Mouse (Mus musculus) kidney, postnatal 14 days (tissue): ENCODE results near the gene Btbd3.

Source experiments
- DNase-seq: peaks from one replicate; pipeline ENCODE4 v3.0.0; 2022; ENCODE audit warnings: mixed read lengths

Btbd3 gene

DNA sequence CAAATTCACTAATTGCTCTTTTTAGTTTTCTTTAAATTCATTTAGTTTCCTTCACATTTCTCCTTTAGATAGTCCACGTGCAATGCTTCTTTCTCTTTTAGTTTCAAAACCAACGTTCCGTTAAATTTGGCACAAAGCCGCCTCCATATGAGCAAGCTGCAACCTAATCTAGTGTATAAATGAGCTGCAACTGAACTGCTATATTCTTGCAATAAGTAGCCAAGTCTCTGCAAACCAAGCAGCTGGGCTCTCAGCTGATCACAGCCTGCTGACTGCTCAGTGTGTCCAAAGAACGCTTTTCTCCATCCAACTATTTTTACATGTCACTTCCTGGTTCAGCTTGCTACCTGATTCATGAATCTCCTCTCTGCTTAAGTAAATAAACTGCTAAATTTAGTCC, 295.2 kb downstream of the Btbd3 start:
- peak; percentile 3 for DNase-seq

DNA sequence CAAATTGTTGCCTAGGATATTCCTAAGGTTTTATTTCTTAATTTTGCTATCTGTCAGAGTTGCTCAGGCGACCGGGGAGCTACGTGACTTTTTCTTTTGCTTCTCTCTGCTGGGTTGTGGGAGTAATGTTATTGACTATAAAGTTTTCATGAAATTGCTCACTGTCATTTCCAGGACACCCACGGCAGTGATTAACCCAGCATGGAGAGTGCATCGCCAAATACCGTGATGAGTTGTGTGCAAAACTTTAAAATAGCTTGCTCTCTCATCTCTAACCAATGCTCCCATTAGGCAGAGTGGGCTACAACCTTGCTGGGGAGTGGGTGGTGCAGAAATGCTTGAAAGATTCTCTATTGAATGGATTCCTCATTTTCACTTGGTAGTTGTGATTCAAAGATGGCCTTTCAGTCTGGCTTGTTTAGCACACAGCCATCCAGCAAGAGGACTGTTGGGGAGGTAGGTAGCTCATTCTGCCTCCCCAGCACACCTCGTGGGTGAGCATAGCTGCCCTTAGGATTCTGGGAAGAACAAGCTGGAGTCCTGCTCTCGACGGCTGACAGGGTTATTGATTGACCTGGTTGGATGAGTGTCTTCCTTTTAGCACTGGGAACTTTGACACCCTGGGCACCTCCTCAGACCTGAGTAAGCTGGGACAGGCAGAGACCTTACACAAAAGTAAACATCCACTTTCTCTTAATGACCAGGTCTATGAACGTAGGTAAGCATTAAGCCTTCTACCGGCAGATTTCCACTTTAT, 298.9 kb downstream of the Btbd3 start:
- peak; percentile 11 for DNase-seq

DNA sequence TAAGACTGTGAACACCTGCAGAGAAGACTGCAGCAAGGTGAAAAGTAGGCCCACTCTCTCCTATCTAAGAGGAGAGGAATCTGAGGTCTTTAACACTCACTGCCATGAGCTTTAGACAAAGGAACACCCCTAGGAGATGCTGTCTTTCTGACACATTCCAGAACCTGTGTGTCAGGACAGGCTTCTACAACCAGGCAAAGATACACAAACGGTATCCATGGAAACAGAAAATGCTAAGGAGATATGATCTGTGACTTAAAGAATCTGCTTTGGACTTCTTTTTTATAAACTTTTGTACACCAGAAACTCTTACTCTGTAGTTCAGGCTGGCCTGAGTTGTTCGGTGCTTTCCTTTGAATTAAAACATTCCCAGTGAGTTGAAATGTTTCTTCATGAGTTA, 329.6 kb downstream of the Btbd3 start:
- no peak for DNase-seq

DNA sequence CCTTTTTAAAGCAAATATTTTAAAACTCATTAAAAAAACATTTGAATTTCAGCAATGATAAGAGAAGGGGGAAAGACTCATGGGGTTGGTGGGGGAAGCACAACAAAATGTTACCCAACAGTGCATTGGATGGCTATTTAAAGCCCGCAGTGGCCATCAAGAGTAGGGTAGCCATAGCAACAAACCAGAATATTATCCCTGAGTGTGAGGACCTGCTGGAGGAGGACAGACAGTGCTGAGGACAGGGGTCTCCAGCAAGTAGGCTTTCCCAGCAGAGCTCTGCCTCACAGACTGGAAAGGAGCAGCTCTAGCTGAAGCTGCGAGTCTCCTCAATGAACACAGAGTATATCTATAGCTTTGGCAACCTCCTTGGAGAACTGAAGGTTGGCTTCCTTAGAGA, 331.0 kb downstream of the Btbd3 start:
- no peak for DNase-seq

DNA sequence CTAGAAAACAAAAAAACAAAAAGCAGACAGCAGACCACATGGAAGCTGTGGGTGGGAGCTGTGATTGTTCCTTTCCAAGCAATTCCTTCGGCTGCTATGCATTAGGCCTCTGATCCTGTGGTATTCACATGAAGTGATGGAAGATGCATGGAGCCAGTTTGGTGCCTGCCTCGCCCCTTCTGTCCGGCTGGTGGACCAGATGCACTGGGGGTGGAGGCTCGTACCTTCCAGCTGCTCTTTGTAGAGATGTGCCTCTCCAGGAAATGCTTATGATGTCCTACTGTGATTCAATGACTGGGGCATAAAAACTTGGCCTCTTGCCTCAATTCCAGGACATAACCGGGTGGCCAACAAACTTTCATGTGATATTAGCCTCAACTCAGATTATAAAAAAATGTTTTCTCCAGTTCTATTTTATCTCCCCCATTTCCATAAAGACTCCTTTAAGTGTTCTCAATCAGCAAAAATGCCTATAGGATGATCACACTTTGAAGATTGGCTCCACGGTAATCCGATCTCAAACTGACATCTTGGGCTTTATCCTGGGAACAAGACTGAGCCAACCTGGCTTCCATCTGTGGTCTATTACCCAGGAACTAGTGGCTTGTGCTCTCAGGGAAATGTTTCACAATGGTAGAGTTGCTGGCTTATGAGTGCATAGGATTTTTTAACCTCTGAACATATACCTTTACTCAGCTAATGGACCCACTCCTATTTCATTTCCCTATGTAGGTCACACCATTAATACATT, 331.6 kb downstream of the Btbd3 start:
- no peak for DNase-seq

DNA sequence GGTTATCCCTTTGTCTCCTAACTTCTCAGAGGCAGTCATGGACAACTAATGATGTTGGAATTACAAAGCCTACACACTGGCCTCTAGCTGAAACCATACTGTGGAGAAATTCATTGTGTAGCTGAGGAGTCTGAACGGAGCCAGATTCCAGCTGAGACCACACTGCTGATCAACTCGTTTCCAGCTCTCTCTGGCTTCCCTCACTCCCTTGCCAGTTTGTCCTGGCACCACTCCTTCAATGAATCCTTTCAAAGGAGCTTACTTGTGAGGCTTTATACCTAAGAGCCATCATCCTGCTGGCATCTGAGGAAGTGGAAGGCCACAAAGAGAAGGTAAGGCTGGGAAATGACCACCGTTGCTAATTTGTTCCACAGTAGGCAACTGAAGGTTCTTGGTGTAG, 332.7 kb downstream of the Btbd3 start:
- no peak for DNase-seq

DNA sequence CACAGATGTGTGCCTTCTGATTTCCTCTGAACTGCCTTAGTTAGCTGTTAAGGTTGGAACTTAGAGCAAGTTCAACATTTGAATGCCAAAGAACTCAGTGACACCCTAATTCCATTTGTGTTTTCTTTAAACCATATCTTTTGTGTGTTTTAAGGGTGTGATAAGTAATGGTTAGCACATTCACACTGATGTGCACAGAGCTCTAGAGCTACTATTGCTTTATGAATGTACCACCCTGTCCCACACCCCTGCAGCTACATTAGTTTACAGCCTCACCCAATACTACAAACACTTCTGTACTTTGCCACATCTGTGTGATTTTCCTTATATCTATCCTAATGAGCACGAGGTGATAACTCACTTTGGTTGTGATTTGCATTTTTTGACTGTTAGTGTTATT, 333.9 kb downstream of the Btbd3 start:
- no peak for DNase-seq

DNA sequence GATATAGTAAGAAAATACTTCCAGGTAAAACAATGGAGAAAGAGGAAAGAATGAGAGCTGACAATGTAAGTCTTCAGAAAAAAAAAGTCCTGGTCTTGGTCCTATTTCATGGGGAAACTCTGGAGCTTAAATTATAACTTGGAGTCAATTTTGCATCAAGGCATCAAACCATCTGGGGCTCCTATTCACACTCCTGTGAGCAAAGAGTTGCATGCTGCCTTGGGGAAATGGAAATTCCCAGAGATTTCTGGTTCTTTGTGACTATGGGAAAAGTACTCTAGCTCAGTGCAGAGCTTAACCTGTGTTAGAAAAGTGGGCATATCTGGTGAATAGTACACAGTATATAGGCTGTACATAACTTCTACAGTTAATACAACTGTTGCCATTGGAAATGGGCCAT, 356.0 kb downstream of the Btbd3 start:
- DNase-seq = no peak

DNA sequence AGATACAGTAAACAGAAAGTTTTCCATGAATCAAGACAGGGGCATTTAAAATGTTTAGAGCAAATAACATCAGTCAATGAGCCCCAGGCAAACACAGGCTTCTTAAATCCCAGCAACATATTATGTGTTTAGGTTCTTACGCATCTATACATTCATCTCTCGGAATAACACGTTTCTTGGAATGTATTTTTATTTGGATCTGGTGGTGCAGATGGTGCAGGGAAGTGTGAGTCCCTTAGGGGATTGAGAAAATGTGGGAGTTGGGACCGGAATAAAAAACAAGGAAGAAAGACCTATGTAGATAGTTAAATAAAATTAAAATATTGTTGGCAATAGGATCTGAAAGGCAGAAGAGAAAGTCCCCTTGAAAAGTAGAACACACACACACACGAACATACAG, 361.1 kb downstream of the Btbd3 start:
- no peak for DNase-seq
